Mouse (Mus musculus): ENCODE measurements around the gene Ikzf2. TPM values are rescaled to one million over a fixed set of nuclear protein-coding genes. Genes with fewer than 3 reads are reported as not detected.
A peak's percentile ranks its signal among the peaks of the same experiment; 100 is the strongest.

The Ikzf2 gene
- polyA plus RNA-seq, 1 experiment from 2014 or later: 5.0 TPM

DNA sequence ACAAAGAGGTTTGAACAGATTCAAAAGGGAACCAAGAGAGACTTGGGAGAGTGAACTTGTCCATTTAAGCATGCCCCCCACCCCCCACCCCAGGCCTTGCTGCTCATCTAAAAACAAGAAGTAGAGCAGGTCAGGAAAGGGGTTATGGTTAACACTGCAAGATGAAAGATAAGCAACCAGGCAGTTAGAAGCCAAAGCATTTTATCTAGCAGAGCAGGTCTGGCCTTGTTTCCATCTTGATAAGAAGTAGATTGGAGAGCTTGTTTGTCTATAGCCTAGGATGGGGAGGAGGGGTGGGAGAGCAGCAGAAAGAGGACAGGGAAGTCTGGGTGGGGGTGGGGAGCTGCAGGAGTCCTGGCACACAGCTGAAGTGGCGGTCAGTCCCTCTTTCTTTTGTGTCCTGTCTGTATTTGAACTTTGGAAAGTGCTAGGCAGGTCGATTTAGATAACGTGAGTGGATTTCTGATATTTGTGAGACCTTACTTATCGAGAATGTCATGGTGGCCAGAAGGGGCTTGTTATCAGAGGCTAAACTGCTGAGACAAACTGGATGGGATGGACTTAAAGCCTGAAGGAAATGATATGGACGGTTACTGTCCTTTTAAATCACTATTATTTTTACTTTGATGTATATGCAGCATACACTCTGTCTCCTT lies 173.3 kb downstream of the Ikzf2 start:
- ATAC-seq: no peak
- no peaks in the 10 kb centered on the region for H3K9me3 ChIP-seq (ENCODE audit: control insufficient read depth, low read length)
- no peak overlapping the region for H3K4me2 ChIP-seq (ENCODE audit: low read length)
- H3K36me3 ChIP-seq (ENCODE audit: control insufficient read depth, insufficient read depth): no peaks in the 10 kb centered on the region
- no peaks in the 10 kb centered on the region for H3K27me3 ChIP-seq (replicated peaks; ENCODE audit: control insufficient read depth, insufficient read depth, low read length)
- 54% methylated on average over 5 of the region's 5 CpGs for WGBS
- no peak overlapping the region for H3K4me3 ChIP-seq (replicated peaks; ENCODE audit: low read length)
- H3K9ac ChIP-seq (replicated peaks; ENCODE audit: low read depth, low read length): no peak overlapping the region
- no peak overlapping the region for H3K27ac ChIP-seq (ENCODE audit: low read length)
- 0 out of 2 replicates have a peak, but pooled peaks cover 3% of the 10 kb centered on the region for H3K4me1 ChIP-seq (replicated peaks; ENCODE audit: control insufficient read depth, insufficient read depth, low read length)

DNA sequence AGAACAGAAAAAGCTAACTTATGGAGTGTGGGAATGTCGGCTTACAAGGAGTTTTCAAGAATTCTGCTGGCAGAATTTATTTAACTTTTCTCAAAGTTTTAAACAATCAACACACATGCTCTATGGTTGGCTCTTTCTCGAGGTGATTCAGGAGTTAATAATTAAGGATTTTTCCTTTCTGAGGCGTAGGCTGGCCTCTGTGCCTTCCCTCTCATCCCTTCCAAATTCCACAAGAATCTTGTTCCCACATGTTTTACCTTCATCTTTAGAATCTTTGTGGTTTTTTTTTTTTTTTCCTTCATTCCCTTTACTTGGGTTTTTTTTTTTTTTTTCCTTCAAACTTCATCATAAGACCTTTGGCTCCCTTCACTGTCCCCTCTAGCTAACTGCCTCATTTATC lies 178.8 kb downstream of the Ikzf2 start:
- WGBS: 40% methylated on average over 3 of the region's 3 CpGs
- H3K4me1 ChIP-seq (replicated peaks; ENCODE audit: control insufficient read depth, insufficient read depth, low read length): 0 out of 2 replicates have a peak, but pooled peaks cover 3% of the 10 kb centered on the region
- H3K4me2 ChIP-seq (ENCODE audit: low read length): no peak overlapping the region
- no peak overlapping the region for H3K9ac ChIP-seq (replicated peaks; ENCODE audit: low read depth, low read length)
- H3K36me3 ChIP-seq (ENCODE audit: control insufficient read depth, insufficient read depth): no peaks in the 10 kb centered on the region
- no peak overlapping the region for H3K27ac ChIP-seq (ENCODE audit: low read length)
- no peaks in the 10 kb centered on the region for H3K9me3 ChIP-seq (ENCODE audit: control insufficient read depth, low read length)
- no peak overlapping the region for H3K4me3 ChIP-seq (replicated peaks; ENCODE audit: low read length)
- H3K27me3 ChIP-seq (replicated peaks; ENCODE audit: control insufficient read depth, insufficient read depth, low read length): no peaks in the 10 kb centered on the region
- no peak for ATAC-seq

DNA sequence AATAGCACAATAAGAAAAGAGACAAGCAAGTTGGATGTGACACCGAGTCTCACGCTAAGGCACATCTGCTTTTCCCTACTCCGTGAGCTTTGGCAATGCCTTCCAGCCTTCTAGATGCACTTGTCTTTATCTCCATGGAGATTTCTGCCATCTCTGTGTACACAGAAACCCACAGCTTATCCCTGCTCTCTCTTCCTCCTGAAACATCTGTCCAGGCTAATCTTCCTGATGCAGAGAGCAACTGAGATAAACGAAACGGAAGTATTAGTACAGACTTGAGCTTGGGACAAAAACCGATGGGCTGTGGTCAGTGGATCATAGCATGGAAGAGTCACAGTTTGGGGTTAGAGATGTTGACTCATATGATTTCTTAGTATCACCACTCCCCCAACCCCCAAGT lies 179.5 kb downstream of the Ikzf2 start:
- Histone ChIP-seq H3K27ac (ENCODE audit: low read length) (no peak overlapping the region), H3K9me3 (ENCODE audit: control insufficient read depth, low read length) (no peaks in the 10 kb centered on the region), H3K9ac (replicated peaks; ENCODE audit: low read depth, low read length) (no peak overlapping the region), H3K27me3 (replicated peaks; ENCODE audit: control insufficient read depth, insufficient read depth, low read length) (no peaks in the 10 kb centered on the region), H3K4me1 (replicated peaks; ENCODE audit: control insufficient read depth, insufficient read depth, low read length) (0 out of 2 replicates have a peak, but pooled peaks cover 2% of the 10 kb centered on the region), H3K36me3 (ENCODE audit: control insufficient read depth, insufficient read depth) (no peaks in the 10 kb centered on the region), H3K4me3 (replicated peaks; ENCODE audit: low read length) (no peak overlapping the region), H3K4me2 (ENCODE audit: low read length) (no peak overlapping the region)
- 93% methylated on average over 6 of the region's 6 CpGs for WGBS
- no peak for ATAC-seq

DNA sequence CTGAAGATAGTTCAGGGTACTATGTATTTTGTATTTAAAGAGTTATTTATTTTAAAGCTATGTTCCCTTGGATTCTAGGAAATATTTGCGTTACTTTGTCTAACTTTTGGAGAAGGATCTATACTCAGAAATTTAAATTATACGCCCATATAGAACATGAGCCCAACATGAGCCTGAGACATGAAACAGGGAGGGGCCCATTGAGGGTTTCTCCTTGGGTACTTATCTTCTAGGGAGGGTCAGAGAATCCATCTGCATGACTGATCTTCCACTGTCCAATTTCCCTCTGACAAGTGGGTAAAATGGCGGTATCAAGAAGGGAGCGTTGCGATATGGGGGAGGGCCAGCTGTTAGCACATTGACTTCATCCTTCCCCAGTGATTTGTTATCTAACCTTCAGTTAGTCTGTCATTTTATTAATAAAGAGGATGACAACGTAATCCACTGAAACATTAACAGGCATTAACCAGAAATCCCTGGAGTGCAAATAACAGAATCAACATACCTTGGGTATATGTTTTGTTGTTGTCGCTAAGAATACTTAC lies 180.4 kb downstream of the Ikzf2 start:
- H3K27ac ChIP-seq (ENCODE audit: low read length): no peak overlapping the region
- no peak overlapping the region for H3K4me3 ChIP-seq (replicated peaks; ENCODE audit: low read length)
- no peak overlapping the region for H3K9ac ChIP-seq (replicated peaks; ENCODE audit: low read depth, low read length)
- H3K4me1 ChIP-seq (replicated peaks; ENCODE audit: control insufficient read depth, insufficient read depth, low read length): no peaks in the 10 kb centered on the region
- WGBS: 99% methylated on average over 7 of the region's 7 CpGs
- no peaks in the 10 kb centered on the region for H3K27me3 ChIP-seq (replicated peaks; ENCODE audit: control insufficient read depth, insufficient read depth, low read length)
- no peaks in the 10 kb centered on the region for H3K9me3 ChIP-seq (ENCODE audit: control insufficient read depth, low read length)
- no peak for ATAC-seq
- no peak overlapping the region for H3K4me2 ChIP-seq (ENCODE audit: low read length)
- H3K36me3 ChIP-seq (ENCODE audit: control insufficient read depth, insufficient read depth): no peaks in the 10 kb centered on the region

DNA sequence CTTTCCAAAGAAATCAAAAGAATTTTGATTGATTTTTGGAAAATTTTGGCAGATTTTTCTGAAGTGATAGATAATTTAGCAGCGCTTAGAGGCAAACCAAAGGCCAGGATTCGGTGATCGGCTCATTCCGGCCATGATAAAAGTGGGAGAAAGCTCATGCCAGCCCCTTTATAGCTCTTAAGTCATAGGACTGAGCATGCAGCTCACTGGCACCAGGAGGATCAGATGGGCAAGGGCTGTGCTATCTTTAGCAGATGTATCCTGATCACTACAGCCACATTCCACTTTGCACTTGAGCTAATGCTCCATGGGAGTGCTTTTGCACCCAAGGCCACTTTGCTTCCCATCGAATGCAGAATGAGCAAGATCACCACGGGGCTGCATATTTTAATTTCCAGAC lies 181.0 kb downstream of the Ikzf2 start:
- 96% methylated on average over 6 of the region's 6 CpGs for whole genome bisulfite sequencing

DNA sequence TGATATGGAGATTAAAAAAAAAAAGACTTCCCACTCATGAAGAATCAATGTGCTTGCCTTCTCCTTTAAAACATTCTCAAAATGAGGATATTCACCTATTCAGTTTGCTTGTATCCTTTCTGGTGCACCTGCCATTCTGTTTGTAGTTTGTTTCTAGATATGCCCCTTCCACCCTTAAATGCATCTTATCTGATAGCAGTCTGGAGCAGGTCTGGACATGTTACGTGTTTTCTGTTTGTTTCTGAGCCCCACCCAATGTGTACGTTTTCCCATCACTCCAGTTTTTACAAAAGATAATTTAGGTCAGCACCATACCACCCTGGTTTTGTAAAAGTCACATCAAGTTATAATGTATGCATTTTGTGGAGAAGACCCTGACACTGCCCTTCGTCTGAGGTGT lies 186.7 kb downstream of the Ikzf2 start:
- no peak overlapping the region for H3K27ac ChIP-seq (ENCODE audit: low read length)
- H3K4me1 ChIP-seq (replicated peaks; ENCODE audit: control insufficient read depth, insufficient read depth, low read length): peaks cover 5% of the 10 kb centered on the region
- H3K4me2 ChIP-seq (ENCODE audit: low read length): no peak overlapping the region
- no peak overlapping the region for H3K4me3 ChIP-seq (replicated peaks; ENCODE audit: low read length)
- ATAC-seq: no peak
- no peaks in the 10 kb centered on the region for H3K9me3 ChIP-seq (ENCODE audit: control insufficient read depth, low read length)
- no peak overlapping the region for H3K9ac ChIP-seq (replicated peaks; ENCODE audit: low read depth, low read length)
- 88% methylated on average over 3 of the region's 3 CpGs for whole genome bisulfite sequencing
- no peaks in the 10 kb centered on the region for H3K27me3 ChIP-seq (replicated peaks; ENCODE audit: control insufficient read depth, insufficient read depth, low read length)
- H3K36me3 ChIP-seq (ENCODE audit: control insufficient read depth, insufficient read depth): no peaks in the 10 kb centered on the region

More for the DNA sequence above, 181.0 kb downstream of the Ikzf2 start:
- Histone ChIP-seq H3K9me3 (ENCODE audit: control insufficient read depth, low read length) (no peaks in the 10 kb centered on the region), H3K4me2 (ENCODE audit: low read length) (no peak overlapping the region), H3K27ac (ENCODE audit: low read length) (no peak overlapping the region), H3K36me3 (ENCODE audit: control insufficient read depth, insufficient read depth) (no peaks in the 10 kb centered on the region), H3K4me3 (replicated peaks; ENCODE audit: low read length) (no peak overlapping the region), H3K27me3 (replicated peaks; ENCODE audit: control insufficient read depth, insufficient read depth, low read length) (no peaks in the 10 kb centered on the region), H3K9ac (replicated peaks; ENCODE audit: low read depth, low read length) (no peak overlapping the region), H3K4me1 (replicated peaks; ENCODE audit: control insufficient read depth, insufficient read depth, low read length) (no peaks in the 10 kb centered on the region)
- no peak for ATAC-seq

DNA sequence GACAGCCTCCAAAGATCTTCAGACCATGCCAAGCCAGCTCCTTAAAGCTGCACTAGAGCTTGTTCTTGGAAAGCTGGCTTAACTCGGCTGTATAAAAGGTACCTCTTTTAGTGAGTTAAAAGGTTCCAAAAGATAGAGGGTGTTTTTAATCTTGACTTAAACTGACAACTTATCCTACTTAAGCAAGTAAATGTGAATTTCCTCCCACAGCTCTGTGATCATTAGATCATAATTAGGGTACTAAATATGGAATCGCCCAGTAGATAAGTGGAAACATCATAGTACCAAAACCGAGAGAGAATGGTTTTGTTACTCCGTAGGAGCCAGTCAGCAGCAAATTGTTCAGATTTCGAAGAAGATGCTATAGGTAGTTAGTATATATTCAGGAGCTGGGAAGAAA lies 187.4 kb downstream of the Ikzf2 start:
- Histone ChIP-seq H3K4me2 (ENCODE audit: low read length) (no peak overlapping the region), H3K27ac (ENCODE audit: low read length) (no peak overlapping the region), H3K27me3 (replicated peaks; ENCODE audit: control insufficient read depth, insufficient read depth, low read length) (no peaks in the 10 kb centered on the region), H3K9me3 (ENCODE audit: control insufficient read depth, low read length) (no peaks in the 10 kb centered on the region), H3K36me3 (ENCODE audit: control insufficient read depth, insufficient read depth) (no peaks in the 10 kb centered on the region), H3K4me3 (replicated peaks; ENCODE audit: low read length) (no peak overlapping the region), H3K4me1 (replicated peaks; ENCODE audit: control insufficient read depth, insufficient read depth, low read length) (peaks cover 5% of the 10 kb centered on the region), H3K9ac (replicated peaks; ENCODE audit: low read depth, low read length) (no peak overlapping the region)
- WGBS: 81% methylated on average over 5 of the region's 5 CpGs
- no peak for ATAC-seq

DNA sequence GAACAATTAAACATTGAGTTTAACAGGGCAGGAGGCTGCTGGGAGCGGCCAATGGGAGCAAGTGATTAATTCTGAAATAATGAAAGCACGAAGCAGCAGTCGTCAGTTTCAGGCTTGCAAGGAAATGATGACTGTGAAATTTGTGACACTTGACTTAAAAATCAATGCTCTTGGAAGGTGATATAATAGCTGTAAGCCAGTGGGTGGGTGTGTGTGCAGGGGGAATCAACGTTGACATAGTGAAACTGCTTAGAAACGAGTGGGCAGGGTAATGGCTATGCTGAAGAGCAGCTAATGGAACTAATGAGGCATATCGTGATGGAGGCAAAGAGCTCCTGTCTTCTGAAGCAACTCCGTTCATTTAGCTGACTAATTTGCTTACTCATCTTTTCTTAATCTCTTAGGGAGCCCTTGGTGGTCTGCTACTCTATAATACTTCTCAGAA lies 188.2 kb downstream of the Ikzf2 start:
- Histone ChIP-seq H3K4me1 (replicated peaks; ENCODE audit: control insufficient read depth, insufficient read depth, low read length) (peaks cover 5% of the 10 kb centered on the region), H3K9me3 (ENCODE audit: control insufficient read depth, low read length) (no peaks in the 10 kb centered on the region), H3K4me3 (replicated peaks; ENCODE audit: low read length) (0 out of 2 replicates have a peak overlapping the region, but pooled peaks have one; percentile 13), H3K4me2 (ENCODE audit: low read length) (peak overlapping the region; percentile 39), H3K27me3 (replicated peaks; ENCODE audit: control insufficient read depth, insufficient read depth, low read length) (no peaks in the 10 kb centered on the region), H3K27ac (ENCODE audit: low read length) (no peak overlapping the region), H3K9ac (replicated peaks; ENCODE audit: low read depth, low read length) (no peak overlapping the region), H3K36me3 (ENCODE audit: control insufficient read depth, insufficient read depth) (no peaks in the 10 kb centered on the region)
- 3% methylated on average over 7 of the region's 7 CpGs for WGBS
- ATAC-seq: peak; percentile 45; the same call in 1 of the 2 replicates

DNA sequence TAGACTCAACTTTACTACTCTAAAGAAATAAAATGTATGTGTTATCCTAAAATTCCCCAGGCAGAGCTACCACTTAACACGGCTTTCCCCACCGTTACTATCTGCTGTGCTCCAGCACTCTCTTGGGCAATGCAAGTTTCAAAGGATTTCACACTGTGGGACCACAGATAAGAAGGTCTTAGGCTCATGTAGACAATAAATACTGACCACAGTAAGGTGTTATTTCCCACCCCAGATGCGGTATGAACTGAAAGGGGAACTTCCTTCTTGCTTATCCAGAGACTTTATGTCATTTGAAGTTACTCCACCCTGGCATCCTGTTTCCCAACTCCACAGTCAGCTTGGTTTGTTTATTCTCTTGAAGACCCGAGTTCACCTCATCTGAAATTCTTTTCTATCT lies 191.0 kb downstream of the Ikzf2 start:
- Histone ChIP-seq H3K36me3 (ENCODE audit: control insufficient read depth, insufficient read depth) (no peaks in the 10 kb centered on the region), H3K27me3 (replicated peaks; ENCODE audit: control insufficient read depth, insufficient read depth, low read length) (no peaks in the 10 kb centered on the region), H3K27ac (ENCODE audit: low read length) (no peak overlapping the region), H3K4me2 (ENCODE audit: low read length) (no peak overlapping the region), H3K4me3 (replicated peaks; ENCODE audit: low read length) (no peak overlapping the region), H3K9ac (replicated peaks; ENCODE audit: low read depth, low read length) (no peak overlapping the region), H3K9me3 (ENCODE audit: control insufficient read depth, low read length) (no peaks in the 10 kb centered on the region), H3K4me1 (replicated peaks; ENCODE audit: control insufficient read depth, insufficient read depth, low read length) (peaks cover 8% of the 10 kb centered on the region)
- ATAC-seq: no peak
- 82% methylated on average over 4 of the region's 4 CpGs for WGBS

Measured in forebrain, embryonic 16.5 days (tissue).